Mouse (Mus musculus) intestine, embryonic 14.5 days (tissue): ENCODE measurements around the gene Gbf1. TPM values are rescaled to one million over a fixed set of nuclear protein-coding genes. Genes with fewer than 3 reads are reported as not detected.

Source experiments
- ATAC-seq: fragments of 200-750 bp; cut with Nextera tagmentation; replicated peaks from 2 replicates; pipeline ENCODE4 v1.8.0; 2017; ENCODE audit warnings: low read depth, moderate number of reproducible peaks, moderate TSS enrichment, moderate library complexity; ENCODE audit not compliant: low FRiP score, low TSS enrichment
- DNase-seq: peaks from one replicate; pipeline ENCODE4 v3.0.0-alpha.2; 2018; ENCODE audit warnings: low spot score
- H3K27ac ChIP-seq: fragments of 300-500 bp; sonication (generic); 2 replicates; pipeline ENCODE4 v1.5.1; 2014; ENCODE audit warnings: low read depth, mild to moderate bottlenecking, control low read depth
- H3K27me3 ChIP-seq: fragments of 300-500 bp; sonication (generic); replicated peaks from 2 replicates; pipeline ENCODE4 v1.6.1; 2014; ENCODE audit warnings: low read length, control low read depth; ENCODE audit not compliant: control insufficient read depth, insufficient read depth
- H3K36me3 ChIP-seq: fragments of 300-500 bp; sonication (generic); 2 replicates; pipeline ENCODE4 v1.6.1; 2014; ENCODE audit warnings: low read length, control low read depth; ENCODE audit not compliant: control insufficient read depth, insufficient read depth
- H3K4me1 ChIP-seq: fragments of 300-500 bp; sonication (generic); replicated peaks from 2 replicates; pipeline ENCODE4 v1.6.1; 2014; ENCODE audit warnings: low read length, control low read depth, mixed read lengths; ENCODE audit not compliant: control insufficient read depth, insufficient read depth
- H3K4me2 ChIP-seq: fragments of 300-500 bp; sonication (generic); 2 replicates; pipeline ENCODE4 v1.6.1; 2014; ENCODE audit warnings: low read length
- H3K4me3 ChIP-seq: fragments of 300-500 bp; sonication (generic); 2 replicates; pipeline ENCODE4 v1.5.1; 2014; ENCODE audit warnings: low read depth, low read length, control low read depth, mixed read lengths
- H3K9ac ChIP-seq: fragments of 300-500 bp; sonication (generic); 2 replicates; pipeline ENCODE4 v1.6.1; 2014; ENCODE audit warnings: mild to moderate bottlenecking, low read length
- H3K9me3 ChIP-seq: fragments of 300-500 bp; sonication (generic); 2 replicates; pipeline ENCODE4 v1.6.1; 2016; ENCODE audit warnings: low read length, control low read depth; ENCODE audit not compliant: control insufficient read depth
- WGBS: fragments of 180-500 bp; shearing (Covaris S2); extraction: QIAGEN DNeasy Blood & Tissue Kit; methylation state at CpG from one replicate; pipeline ENCODE4 v1.1.7; 2014; 5-methylcytosine and 5-hydroxymethylcytosine counted together
- polyA plus RNA-seq: library from polyadenylated mRNA; unstranded; fragments of >200 nt; fragmentation: Nextera tagmentation; extraction: Ambion mirVana; gene quantifications from 2 replicates; pipeline ENCODE4 v1.2.1, GENCODE M21; 2014

Gene Gbf1
- polyA plus RNA-seq, 1 experiment from 2014 or later, result 41.6 TPM

DNA sequence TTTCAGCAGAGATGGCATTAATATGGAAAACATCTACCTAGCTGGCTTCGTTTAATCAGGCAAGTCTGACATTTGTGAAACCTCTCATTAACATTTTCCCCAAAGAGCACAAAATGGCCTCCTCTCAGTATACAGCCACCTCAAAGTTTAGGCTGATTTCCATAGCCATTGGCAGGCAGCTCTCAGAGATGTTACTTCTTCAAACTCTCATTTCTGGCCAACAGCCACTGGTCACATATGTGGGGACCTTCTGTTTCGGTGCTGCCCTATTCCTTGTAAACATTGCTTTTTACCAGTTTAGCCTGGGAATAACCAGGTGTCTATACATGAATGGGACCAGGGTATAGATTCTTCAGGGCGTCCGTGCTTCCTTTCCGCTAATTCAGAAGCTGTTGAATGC, 67.8 kb downstream of the Gbf1 start:
- no peak overlapping the region for H3K9ac ChIP-seq
- no peaks in the 10 kb centered on the region for H3K36me3 ChIP-seq
- no peaks in the 10 kb centered on the region for H3K27me3 ChIP-seq
- ATAC-seq (no peak), DNase-seq (no peak)
- no peak overlapping the region for H3K4me3 ChIP-seq
- no peak overlapping the region for H3K4me2 ChIP-seq
- H3K27ac ChIP-seq, result no peak overlapping the region
- no peaks in the 10 kb centered on the region for H3K9me3 ChIP-seq
- WGBS, result 88% methylated on average over 5 of the region's 5 CpGs
- peaks cover 11% of the 10 kb centered on the region for H3K4me1 ChIP-seq

DNA sequence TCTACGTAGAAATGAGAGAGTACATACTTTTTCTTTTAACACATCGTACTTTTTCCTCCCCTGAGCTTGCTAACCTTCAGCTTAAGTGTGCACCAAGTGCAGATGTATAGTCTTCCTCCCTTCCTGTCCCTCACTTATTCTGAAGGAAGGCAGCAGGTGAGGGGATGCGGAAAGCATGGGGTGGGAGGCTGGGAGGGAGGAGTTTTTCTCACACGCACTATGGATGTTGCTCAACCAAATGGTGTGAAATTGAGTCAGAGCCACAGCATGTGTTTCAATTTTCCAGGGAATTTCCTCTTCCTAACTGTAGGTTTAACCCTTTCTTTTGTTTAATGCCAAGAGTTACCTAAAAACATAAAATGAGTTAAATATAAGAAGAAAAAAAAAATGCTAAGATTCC, 70.8 kb downstream of the Gbf1 start:
- Histone ChIP-seq H3K4me1 (peaks cover 5% of the 10 kb centered on the region; the same call in 1 of the 2 replicates), H3K27me3 (no peaks in the 10 kb centered on the region), H3K9me3 (no peaks in the 10 kb centered on the region), H3K9ac (no peak overlapping the region), H3K36me3 (no peaks in the 10 kb centered on the region), H3K4me3 (no peak overlapping the region), H3K27ac (no peak overlapping the region), H3K4me2 (no peak overlapping the region)
- 73% methylated on average over 4 of the region's 4 CpGs for WGBS
- DNase-seq (no peak), ATAC-seq (no peak)

DNA sequence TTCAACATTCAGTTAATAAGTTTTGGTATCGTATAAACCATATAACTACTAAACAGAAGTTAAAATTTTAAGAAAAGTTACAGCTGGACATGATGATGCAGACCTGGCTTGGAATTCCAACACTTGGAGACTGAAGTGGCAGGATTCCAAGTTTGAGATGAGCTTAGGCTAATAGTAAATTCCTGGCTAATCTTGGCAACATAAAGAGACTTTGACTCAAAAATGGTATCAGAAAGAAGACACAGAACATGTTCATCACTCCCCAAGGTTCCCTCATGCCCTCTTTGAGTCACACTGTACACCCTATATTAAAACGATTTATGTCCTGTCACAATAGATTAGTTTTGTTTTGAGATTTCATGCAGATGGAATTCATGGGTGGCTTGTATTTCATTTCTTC, 72.6 kb downstream of the Gbf1 start:
- DNase-seq (no peak), ATAC-seq (no peak)
- no peak overlapping the region for H3K4me3 ChIP-seq
- no peak overlapping the region for H3K9ac ChIP-seq
- H3K27me3 ChIP-seq, result no peaks in the 10 kb centered on the region
- no peaks in the 10 kb centered on the region for H3K36me3 ChIP-seq
- WGBS, result 55% methylated on average over 2 of the region's 2 CpGs
- H3K4me2 ChIP-seq, result no peak overlapping the region
- no peak overlapping the region for H3K27ac ChIP-seq
- peaks cover 5% of the 10 kb centered on the region; the same call in 1 of the 2 replicates for H3K4me1 ChIP-seq
- H3K9me3 ChIP-seq, result no peaks in the 10 kb centered on the region

DNA sequence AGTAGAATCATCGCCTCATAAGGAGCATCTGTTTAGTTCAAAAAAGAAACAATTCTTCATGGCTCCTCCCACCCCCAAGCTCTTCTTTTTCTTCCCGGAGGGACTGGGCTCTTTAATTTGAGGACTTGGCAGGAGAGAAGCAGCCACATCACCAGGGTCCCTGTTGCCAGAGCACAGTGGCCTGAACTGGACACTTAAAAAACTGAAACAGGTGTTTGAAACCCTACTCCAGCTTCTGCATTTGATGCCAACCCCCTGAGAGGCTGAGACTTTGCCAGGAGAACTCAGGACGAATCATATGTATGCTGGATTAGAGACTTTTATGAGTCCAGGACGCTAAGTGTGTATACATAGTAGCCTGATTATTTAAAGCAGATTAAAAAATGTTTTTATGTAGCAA, 73.2 kb downstream of the Gbf1 start:
- DNase-seq, result no peak
- Histone ChIP-seq H3K9me3 (no peaks in the 10 kb centered on the region), H3K4me3 (no peak overlapping the region), H3K27me3 (no peaks in the 10 kb centered on the region), H3K9ac (no peak overlapping the region), H3K27ac (no peak overlapping the region), H3K4me2 (no peak overlapping the region), H3K4me1 (peaks cover 5% of the 10 kb centered on the region; the same call in 1 of the 2 replicates), H3K36me3 (no peaks in the 10 kb centered on the region)
- WGBS, result 62% methylated on average over 4 of the region's 4 CpGs
- no peak for ATAC-seq

DNA sequence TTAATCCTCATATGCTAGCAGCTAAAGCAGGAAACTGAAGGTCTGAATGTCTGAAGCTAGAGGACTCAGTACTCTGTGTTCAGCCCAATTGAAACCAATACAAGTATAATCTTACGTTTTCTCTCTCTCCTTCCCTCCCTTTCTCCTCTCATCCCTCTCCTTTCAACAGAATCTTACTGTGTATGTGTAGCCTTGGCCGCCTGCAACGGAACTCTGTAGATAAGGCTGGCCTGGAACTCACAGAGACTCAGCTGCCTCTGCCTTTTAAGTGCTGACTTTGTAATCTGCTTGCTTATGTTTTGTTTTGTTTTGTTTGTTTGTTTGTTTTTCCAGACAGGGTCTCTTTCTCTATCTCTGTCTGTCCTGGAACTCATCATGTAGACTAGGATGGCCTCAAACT, 74.0 kb downstream of the Gbf1 start:
- no peak overlapping the region for H3K27ac ChIP-seq
- no peaks in the 10 kb centered on the region for H3K36me3 ChIP-seq
- H3K9ac ChIP-seq, result no peak overlapping the region
- ATAC-seq (no peak), DNase-seq (no peak)
- no peak overlapping the region for H3K4me2 ChIP-seq
- 87% methylated on average over 3 of the region's 3 CpGs for WGBS
- H3K27me3 ChIP-seq, result no peaks in the 10 kb centered on the region
- H3K4me3 ChIP-seq, result no peak overlapping the region
- H3K9me3 ChIP-seq, result no peaks in the 10 kb centered on the region
- peaks cover 5% of the 10 kb centered on the region; the same call in 1 of the 2 replicates for H3K4me1 ChIP-seq

DNA sequence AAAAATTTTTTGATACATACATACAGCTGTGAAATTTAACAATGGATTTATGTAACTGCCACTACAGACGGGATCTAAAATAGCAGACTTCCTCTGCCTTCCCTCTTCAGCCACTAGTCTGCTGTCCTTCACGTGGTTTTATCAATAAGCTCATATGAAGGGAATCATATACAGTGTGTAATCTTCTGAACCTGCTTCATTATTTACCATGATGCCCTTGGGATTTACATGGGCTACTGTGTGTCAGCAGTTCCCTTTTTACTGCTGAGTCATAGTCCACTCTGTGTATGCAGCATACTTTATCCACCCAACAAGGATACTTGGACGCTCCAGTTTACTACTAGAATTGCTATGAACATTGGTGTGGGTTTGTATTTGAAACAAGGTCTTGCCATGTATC, 75.0 kb downstream of the Gbf1 start:
- Histone ChIP-seq H3K27me3 (no peaks in the 10 kb centered on the region), H3K36me3 (no peaks in the 10 kb centered on the region), H3K4me1 (peaks cover 5% of the 10 kb centered on the region; the same call in 1 of the 2 replicates), H3K4me3 (no peak overlapping the region), H3K4me2 (no peak overlapping the region), H3K9ac (no peak overlapping the region), H3K9me3 (no peaks in the 10 kb centered on the region), H3K27ac (no peak overlapping the region)
- whole genome bisulfite sequencing, result 92% methylated on average over 3 of the region's 3 CpGs
- ATAC-seq (no peak), DNase-seq (no peak)

DNA sequence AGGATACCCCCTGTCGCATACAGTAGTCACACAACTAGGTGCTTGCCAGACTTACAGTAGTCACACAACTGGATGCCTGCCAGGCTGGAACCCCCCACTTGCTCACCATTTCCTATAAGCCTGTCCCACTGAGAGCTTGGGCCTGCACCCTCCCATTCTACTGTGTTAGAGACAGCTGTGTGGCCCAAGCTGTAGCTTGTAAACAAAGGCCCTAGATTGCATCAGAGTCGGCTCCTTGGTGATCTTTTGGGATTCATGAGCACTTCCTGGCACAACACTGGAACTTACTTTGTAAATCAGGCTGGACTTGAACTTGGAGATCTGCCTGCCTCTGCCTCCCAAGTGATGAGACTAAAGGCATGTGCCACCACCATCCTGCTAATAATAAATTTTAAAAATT, 82.1 kb downstream of the Gbf1 start:
- ATAC-seq (no peak), DNase-seq (no peak)
- Histone ChIP-seq H3K4me3 (no peak overlapping the region), H3K9me3 (no peaks in the 10 kb centered on the region), H3K9ac (no peak overlapping the region), H3K4me1 (no peaks in the 10 kb centered on the region), H3K4me2 (no peak overlapping the region), H3K27me3 (no peaks in the 10 kb centered on the region), H3K27ac (no peak overlapping the region), H3K36me3 (no peaks in the 10 kb centered on the region)
- 77% methylated on average over 2 of the region's 2 CpGs for WGBS

DNA sequence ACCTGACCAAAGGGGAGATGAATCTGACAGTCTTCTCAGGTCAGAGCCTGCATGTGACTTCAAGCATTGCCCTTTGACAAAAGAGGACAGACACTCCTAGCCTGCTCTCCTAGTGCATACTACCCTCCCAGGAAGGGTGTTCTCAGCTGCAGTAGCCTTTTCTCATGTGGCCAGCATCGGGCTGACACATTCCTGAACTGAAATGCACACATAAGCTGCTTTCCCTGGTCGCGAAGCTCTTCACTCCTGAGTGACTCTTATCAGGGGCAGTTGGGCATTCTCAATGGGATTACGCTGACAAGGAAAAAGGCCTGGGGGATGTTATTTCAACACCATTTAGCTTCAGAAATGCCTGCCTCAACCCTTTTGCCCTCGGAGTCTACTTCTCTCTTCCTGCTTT, 84.3 kb downstream of the Gbf1 start:
- 82% methylated on average over 5 of the region's 5 CpGs for WGBS
- Histone ChIP-seq H3K4me2 (no peak overlapping the region), H3K9ac (no peak overlapping the region), H3K9me3 (no peaks in the 10 kb centered on the region), H3K4me1 (no peaks in the 10 kb centered on the region), H3K4me3 (no peak overlapping the region), H3K36me3 (no peaks in the 10 kb centered on the region), H3K27me3 (no peaks in the 10 kb centered on the region), H3K27ac (no peak overlapping the region)
- DNase-seq, result no peak
- ATAC-seq, result no peak

DNA sequence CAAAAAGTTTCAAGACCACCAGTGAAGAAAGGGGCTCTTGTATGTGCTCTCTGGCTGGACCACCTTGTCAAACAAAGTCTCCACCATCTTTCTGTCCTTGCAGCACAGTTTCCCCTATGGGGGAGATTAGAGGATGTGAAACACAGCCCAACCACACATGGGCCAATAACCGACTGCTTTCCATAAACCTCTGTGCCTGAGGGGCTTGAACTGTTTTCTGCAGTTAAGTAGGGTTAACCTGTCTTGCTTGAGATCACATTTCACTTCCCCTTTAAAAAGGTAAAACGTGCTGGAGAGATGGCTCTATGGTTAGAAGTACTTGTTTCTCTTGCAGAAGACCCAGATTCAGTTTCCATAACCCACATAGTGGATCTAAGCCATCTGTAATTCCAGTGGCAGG, 87.9 kb downstream of the Gbf1 start:
- DNase-seq (no peak), ATAC-seq (no peak)
- 38% methylated on average over 2 of the region's 2 CpGs for WGBS
- H3K4me2 ChIP-seq, result no peak overlapping the region
- H3K27me3 ChIP-seq, result no peaks in the 10 kb centered on the region
- H3K9me3 ChIP-seq, result no peaks in the 10 kb centered on the region
- H3K4me3 ChIP-seq, result no peak overlapping the region
- H3K36me3 ChIP-seq, result no peaks in the 10 kb centered on the region
- H3K27ac ChIP-seq, result no peak overlapping the region
- H3K4me1 ChIP-seq, result no peaks in the 10 kb centered on the region
- no peak overlapping the region for H3K9ac ChIP-seq
